Mouse (Mus musculus) ES-Bruce4 (cell line): ENCODE measurements around the gene Gm20431.
"Not testable (repeated sequence)": the region's sequence is repeated elsewhere in the genome, so short reads cannot be mapped to it uniquely, and the experiment has no call there.

ENCODE experiments used
- CTCF ChIP-seq: IDR thresholded peaks from one replicate; pipeline ENCODE4 v1.8.1; 2011; ENCODE audit warnings: low read depth, low read length
- EP300 ChIP-seq: IDR thresholded peaks from 2 replicates; pipeline ENCODE4 v1.6.1; 2011; ENCODE audit warnings: low read depth, low read length; ENCODE audit not compliant: insufficient read depth
- POLR2A ChIP-seq: IDR thresholded peaks from one replicate; pipeline ENCODE4 v1.8.1; 2011; ENCODE audit warnings: low read length; ENCODE audit not compliant: insufficient read depth

- peak; percentile 14 for TF ChIP-seq CTCF
- TF ChIP-seq EP300, POLR2A: not testable (repeated sequence)
Measured at GRCm38 (mm10) chr2:167613335-167613734, 48.0 kb downstream of the Gm20431 start.
